Mouse (Mus musculus) CD4-positive, CD25-positive, alpha-beta regulatory T cell, adult 2 months (primary cell): ENCODE results near the gene Drd4.
"Not testable (repeated sequence)": the region's sequence is repeated elsewhere in the genome, so short reads cannot be mapped to it uniquely, and the experiment has no call there.

Source experiments
- DNase-seq: peaks from one replicate; pipeline ENCODE4 v3.0.0-alpha.2; 2012; ENCODE audit warnings: low read depth, low spot score

Drd4 gene

GRCm38 (mm10) chr7:141291921-141292582, at the start of gene Drd4:
Gene Drd4, plus strand, starts transcription at chr7:141292006.
- no peak for DNase-seq

- DNase-seq = not testable (repeated sequence)
Observed at GRCm38 (mm10) chr7:141250486-141250885, 41.3 kb upstream of the Drd4 start.

GRCm38 (mm10) chr7:141256159-141256558, 35.6 kb upstream of the Drd4 start:
- DNase-seq = no peak

- DNase-seq = no peak
Observed at GRCm38 (mm10) chr7:141261480-141261879, 30.3 kb upstream of the Drd4 start.

GRCm38 (mm10) chr7:141263640-141264039, 28.2 kb upstream of the Drd4 start:
- DNase-seq = no peak

GRCm38 (mm10) chr7:141264041-141264700, 27.6 kb upstream of the Drd4 start:
- DNase-seq = no peak

- DNase-seq = peak; percentile 79
Observed at GRCm38 (mm10) chr7:141264761-141265410, 26.9 kb upstream of the Drd4 start.

- DNase-seq = peak; percentile 52
Observed at GRCm38 (mm10) chr7:141265411-141265738, 26.4 kb upstream of the Drd4 start.

GRCm38 (mm10) chr7:141265739-141266561, 25.9 kb upstream of the Drd4 start, which contains the start of gene Irf7:
Gene Irf7, minus strand, starts transcription at chr7:141266481.
- peak; percentile 92 for DNase-seq

GRCm38 (mm10) chr7:141268466-141269272, 23.1 kb upstream of the Drd4 start:
- DNase-seq = peak; percentile 47

- no peak for DNase-seq
Observed at GRCm38 (mm10) chr7:141269273-141269545, 22.6 kb upstream of the Drd4 start.

- DNase-seq = no peak
Observed at GRCm38 (mm10) chr7:141270631-141271030, 21.2 kb upstream of the Drd4 start.

GRCm38 (mm10) chr7:141275356-141275755, 16.4 kb upstream of the Drd4 start:
- DNase-seq = no peak

- no peak for DNase-seq
Observed at GRCm38 (mm10) chr7:141276546-141276945, 15.3 kb upstream of the Drd4 start, which contains the start of gene Cdhr5. Gene Cdhr5, minus strand, starts transcription at chr7:141276786.

GRCm38 (mm10) chr7:141277701-141278678, 13.8 kb upstream of the Drd4 start:
- DNase-seq = no peak

GRCm38 (mm10) chr7:141278766-141279590, 12.8 kb upstream of the Drd4 start, which contains the start of gene Sct:
Gene Sct, minus strand, starts transcription at chr7:141279133.
- DNase-seq = peak; percentile 53

- DNase-seq = no peak
Observed at GRCm38 (mm10) chr7:141281442-141281841, 10.4 kb upstream of the Drd4 start.

- DNase-seq = no peak
Observed at GRCm38 (mm10) chr7:141282756-141283155, 9.1 kb upstream of the Drd4 start.

GRCm38 (mm10) chr7:141288042-141288441, 3.8 kb upstream of the Drd4 start:
- no peak for DNase-seq
